Mouse (Mus musculus): ENCODE measurements around the gene Gm10964.

Gm10964 gene

DNA sequence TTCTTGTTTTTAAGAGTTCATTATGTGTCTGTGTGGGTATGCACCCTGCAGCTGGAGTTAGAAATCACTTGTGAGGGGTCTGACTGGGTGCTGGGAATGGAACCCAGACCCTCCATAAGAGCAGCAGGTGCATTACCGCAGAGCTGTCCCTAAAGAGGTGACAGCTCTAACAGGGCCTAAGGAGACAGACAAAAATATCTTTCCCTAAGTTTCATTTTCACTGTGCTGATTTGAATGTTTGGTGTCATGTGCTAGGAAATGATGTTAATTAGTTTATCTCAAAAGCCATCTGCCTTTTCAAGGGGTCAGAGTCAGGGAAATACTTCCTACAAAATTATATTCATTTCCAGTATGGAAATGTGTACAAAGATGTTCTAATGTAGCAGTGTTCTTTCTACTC is at the start of gene Gm10964:
Gene Gm10964 (plus strand): TSS at position 38 of the 400 bp plus-strand sequence.
- DNase-seq (ENCODE audit: low spot score in 2 of 2), result no peak

DNA sequence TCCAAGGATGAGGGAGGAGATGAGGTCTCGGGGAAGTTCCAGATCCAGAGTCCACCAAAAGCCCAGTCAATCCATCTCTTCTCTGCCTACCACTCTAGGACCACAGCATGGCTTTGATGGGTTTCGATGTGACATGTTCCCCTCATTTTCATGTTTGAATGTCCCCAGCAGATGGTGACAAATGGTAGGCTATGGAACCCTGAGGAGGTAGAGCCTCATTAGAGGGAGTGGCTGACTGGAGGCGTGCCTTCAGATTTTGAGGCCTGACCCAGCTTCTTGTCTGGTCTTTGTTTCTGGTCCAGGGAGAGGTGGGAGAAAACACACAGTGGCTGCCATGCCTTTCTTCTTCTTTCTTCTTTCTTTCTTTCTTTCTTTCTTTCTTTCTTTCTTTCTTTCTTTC is 48.7 kb upstream of the Gm10964 start:
- no peak for DNase-seq (ENCODE audit: low spot score in 2 of 2)

DNA sequence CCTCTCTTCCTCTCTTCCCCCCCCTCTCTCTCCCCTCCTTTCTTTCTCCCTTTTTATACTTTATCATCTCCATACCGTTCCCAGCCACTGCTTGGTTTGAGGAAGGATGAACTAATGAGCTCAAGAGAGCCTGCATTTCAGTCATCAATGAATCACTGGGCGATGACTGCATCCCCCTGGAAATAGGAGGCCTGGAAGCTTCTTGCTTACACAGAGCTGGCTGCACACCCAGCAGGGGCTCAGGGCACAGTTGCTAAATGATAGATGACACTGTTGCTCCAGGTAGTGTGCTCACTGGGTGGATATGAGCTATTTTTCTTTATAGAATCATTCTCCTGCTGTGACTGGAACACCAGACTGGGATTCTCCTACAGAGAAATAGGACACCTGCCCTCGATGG is 43.6 kb upstream of the Gm10964 start:
- no peak for DNase-seq (ENCODE audit: low spot score in 2 of 2)

DNA sequence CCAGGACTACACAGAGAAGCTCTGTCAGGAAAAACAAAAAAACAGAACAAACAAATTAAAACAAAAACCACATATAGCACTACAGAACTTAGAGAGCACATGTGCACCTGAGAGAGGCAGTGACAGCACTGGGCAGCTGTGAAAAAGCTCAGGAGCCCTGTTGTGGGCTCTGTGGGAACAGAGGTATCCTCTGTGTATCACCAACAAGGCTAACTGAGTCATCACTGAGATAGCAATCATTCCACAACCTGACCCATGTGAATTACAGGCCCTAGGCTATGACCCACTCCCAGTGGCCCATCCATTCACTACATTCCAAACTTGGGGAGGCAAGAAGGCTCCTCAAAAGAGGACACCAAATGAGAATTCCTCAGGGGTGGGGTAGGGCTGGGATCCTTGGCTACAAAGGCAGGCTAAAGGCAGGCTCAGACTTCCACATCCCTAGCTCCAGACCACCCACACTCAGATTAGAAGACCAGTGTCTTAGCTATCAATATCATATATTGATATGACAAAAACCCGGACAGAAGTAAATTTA is 42.7 kb upstream of the Gm10964 start:
- DNase-seq (ENCODE audit: low spot score in 2 of 2), result no peak

DNA sequence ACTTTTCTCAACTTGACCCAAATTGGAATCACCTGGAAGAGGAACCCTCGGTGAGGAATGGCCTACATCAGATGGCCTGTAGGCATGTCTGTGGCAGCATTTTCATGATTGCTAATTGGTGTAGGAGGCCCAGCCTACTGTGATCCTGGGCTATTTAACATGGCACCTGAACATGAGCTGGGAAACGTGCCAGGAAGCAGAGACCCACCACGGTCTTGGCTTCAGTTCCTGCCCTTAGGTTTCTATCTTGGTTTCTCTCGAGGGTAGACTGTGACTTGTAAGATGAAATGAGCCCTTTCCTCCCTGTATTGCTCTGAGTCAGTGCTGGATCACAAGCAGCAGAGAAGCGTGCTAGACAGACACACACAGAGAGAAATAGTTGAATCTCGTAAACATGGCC is 34.5 kb upstream of the Gm10964 start:
- DNase-seq (ENCODE audit: low spot score in 2 of 2), result no peak

DNA sequence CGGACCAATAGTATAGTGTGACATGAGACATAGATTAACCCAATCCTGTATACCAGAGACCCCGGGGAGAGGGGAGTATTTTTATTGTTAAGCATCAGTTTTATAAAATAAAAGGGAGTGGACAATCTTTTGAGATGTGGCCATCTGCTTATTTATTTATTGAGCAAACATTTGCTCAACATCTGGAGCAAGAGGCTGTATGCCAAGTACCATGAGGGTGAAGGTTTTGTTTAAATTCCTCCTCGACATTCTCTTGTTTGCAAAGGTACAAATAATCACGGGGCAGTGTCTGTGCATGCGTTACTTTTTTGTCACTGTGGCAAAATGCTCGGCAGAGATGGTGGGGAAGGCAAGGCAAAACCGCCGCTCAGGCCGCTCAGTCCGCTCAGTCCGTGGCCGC is 33.7 kb upstream of the Gm10964 start:
- no peak for DNase-seq (ENCODE audit: low spot score in 2 of 2)

DNA sequence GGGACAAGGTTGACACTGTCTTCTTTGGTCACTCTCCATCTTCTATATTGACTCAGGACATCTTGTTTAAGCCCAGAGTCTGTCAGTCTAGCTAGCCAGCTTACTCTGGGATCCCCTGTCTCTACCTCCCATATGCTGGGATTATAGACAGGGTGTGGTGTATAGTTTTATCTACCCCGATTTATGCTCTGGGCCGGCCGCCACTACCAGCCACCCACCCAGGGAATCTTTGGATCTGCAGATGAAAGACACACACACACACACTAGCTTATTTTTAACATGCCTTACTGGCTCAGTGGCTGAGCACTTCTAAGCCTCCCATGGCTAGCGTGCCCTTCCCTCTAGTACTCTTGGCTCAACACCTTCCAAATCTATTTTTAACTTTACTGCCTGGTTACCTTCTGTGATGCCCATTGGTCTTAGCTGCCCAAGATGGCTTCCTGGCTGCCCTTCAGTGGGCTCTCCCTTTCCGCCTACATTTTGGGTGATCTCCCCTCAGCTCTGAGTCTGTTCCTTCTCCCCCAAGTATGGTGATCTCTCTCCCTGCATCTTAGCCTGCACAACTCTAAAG is 29.6 kb upstream of the Gm10964 start:
- DNase-seq (ENCODE audit: low spot score in 2 of 2), result no peak

DNA sequence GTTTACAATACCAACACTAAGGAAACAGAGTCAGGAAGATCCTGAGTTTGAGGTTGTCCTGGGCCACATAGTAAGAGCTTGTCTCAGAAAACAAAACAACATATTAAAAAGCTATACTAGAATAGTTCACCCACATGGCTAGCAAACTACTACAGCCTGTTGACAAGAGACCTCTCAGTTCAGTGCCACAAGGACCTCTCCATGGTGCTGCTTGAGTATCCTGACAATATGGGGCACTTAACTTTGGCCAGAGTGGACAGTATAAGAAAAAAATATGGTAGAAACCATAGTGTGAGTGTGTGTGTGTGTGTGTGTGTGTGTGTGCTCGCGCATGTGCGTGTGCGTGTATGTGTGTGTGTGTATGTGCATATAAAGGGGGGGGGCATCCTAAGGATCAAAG is 27.0 kb upstream of the Gm10964 start:
- DNase-seq (ENCODE audit: low spot score in 2 of 2), result no peak

DNA sequence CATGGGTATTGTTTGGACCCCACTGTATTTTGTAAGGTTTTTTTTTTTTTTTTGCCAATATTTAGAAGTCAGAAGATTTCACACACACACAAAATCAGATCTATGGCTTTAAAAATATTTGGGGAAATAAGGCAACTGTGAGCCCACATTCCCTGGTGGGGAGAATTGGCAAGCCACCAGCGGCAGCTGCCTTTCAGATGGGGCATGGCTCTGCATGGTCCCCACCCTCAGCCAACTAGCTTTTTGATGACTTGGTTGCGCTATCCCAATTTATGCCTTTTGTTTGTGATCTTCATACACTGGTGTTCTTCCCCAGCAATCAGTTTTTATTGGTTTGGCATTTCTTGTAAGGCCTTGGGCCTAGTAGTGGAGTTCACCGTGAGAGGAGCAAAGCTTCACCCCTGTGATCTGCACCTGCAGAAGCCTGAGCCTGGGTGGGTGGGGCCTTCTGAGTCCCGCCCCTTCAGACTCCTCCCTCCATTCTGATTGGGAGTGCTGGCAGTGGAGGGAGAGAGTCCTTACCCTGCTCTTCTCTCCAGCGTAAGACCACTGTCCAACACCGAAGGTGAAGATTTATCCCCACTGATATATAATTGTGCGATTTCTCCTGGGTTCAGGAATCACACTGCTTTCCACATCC is 24.8 kb upstream of the Gm10964 start:
- no peak for DNase-seq (ENCODE audit: low spot score in 2 of 2)

DNA sequence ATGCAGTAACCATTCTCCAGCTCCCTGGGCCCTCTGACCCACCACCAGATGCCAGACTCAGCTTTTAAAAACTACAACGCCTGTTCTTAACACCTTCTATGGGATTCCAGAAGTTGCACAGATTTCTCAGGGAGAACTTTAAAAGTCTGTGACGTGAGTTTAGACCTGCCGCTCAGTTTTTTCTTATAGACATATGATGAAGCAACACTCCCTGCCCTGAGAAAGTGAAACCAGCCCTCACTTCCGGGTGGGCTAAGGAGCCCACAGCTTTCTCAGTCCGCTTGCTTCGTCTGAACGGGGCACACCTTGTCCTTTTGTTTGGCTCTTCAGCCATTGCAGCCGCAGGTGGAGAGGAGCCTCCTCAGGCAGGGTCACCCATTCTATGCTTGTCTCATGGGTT is 24.2 kb upstream of the Gm10964 start:
- DNase-seq (ENCODE audit: low spot score in 2 of 2), result no peak

DNA sequence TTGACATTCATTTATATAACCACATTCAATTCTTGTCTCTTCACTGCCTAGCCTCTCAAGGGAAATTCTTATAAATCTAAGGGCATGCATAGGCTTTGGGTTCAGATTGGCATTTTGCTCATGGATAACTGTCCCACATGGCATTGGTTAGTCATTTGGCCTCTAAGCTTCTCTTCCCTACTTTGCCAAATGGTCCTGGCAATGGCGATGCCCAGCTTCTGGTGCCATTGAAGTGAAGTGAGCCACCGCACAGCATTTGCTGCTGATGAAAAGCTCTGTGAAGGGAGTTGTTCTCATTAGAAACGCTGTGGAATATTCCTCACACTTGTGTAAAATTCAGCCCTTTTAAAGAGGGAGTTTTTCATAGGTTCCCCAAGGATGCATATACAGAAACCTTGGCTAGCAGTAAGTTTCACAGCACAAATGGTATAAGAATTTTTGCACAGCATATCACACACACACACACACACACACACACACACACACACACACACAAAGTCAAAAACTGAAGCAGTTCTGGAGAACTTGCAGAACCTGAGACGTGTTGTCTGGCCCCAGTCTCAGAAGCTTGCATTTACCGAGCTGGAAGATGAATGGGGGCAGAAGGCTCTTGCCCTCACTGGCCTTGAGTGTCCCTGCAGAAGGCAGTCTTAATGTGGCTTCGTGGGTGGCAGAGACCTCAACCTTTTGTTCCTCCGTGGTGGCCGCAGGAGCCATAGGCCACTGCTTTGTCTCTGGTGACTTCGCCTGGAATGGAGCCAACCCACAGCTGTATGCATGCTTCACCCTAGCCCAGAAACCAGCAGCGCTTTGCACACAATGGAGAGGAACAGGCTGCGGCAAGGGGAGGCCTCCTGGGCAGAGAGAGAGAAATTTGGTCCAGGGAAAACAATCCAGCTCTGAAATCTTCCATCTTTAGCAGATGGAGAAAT is 23.1 kb upstream of the Gm10964 start:
- no peak for DNase-seq (ENCODE audit: low spot score in 2 of 2)

DNA sequence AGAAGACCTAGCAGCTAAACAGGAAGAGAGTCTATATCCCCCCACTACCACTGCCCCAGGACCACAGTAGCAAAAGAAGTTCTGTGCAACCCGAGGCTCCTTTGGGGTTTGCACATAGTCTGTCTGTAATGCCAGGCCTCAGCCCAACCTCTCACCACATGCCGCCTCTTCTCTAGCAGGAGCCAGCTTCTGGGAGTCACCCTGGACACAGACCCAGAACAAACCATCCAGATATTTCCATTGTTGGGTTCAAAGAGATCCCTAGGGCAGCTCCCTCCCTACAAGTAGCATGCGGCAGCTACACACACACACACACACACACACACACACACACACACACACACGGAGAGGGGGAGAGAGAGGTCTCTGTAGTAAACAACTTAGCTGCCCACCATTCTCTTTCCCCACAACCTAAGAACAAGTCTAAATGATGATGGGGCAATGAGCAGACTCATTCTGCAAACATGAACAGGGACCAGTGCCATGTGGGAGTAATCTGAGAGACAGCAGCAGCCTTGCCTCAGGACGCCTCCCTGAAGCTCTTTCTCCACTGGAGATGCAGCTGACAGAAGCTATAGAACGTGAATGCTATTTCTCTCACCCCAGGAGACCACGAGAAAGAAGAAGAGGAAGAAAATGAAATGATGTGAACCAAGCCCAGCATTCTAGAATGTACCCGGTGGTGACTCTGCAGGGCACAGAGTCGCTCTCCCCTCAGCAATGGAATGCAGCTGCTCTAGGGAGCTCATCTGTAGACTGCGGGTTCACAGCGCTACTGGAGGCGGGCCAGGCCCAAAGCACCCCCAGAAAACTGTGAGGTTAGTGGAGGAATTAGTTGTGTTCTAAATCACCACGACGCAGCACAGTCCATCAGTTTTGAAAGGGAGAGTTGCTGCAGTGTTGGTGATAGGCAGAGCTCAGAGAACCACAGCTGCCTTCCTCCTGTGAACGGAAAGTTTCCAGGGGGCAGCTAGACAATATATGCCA is 22.1 kb upstream of the Gm10964 start:
- no peak for DNase-seq (ENCODE audit: low spot score in 2 of 2)

DNA sequence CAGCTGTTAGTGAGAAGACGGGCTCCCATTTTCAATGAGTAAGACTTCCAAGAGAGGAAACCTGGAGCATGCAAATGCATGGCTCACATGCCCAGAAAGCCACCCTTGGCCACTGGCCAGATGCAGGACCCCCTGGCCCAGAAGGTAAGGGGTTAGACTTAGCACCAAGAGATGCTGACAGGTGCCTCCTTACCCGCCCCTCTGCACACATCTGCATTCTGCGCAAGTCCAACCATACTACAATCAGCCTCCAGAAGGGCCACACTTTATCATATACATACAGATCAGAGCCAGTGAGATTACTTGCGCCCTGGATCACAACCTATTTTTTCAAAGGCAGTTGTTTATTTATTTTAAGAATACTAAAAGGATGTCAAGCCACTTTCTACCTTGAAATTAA is 20.4 kb upstream of the Gm10964 start:
- no peak for DNase-seq (ENCODE audit: low spot score in 2 of 2)

DNA sequence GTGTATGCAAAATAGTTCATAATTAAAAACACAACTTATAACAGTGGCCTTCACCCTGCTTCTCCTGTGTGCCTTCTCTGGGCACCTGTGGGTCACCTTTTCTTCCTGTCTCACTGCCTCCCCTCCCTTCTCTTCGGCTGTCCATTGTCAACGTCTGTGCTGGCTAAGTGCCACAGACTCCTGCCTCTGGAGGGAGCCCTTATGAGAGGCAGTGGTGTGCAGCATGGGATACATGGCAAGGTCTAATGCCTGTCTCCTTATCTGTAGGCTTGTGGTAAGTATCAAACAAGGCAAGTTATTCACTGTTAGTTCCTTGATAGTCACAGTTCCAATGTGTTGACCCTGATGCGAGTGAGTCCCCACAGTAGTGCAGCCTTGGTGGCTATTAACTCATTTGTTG is 15.0 kb upstream of the Gm10964 start:
- DNase-seq (ENCODE audit: low spot score in 2 of 2), result no peak

DNA sequence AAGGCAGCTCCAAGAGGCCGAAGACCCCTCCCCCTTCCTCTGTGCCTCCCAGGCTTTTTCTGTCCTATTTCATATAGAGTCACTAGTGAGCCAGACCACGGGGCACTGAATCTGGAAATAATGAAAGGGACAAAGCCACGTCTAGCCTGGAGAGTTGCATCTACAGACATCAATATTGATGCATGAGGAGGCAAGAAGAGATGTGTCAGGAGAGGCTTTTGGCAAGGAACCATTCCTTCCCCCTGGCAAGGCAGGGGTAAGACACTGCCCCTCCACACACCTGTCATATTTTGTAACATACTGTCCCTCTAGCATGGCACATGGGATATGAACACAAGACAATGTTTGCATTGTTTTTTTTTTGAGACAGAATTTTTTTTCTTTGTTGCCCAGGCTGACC is 12.5 kb upstream of the Gm10964 start:
- no peak for DNase-seq (ENCODE audit: low spot score in 2 of 2)

DNA sequence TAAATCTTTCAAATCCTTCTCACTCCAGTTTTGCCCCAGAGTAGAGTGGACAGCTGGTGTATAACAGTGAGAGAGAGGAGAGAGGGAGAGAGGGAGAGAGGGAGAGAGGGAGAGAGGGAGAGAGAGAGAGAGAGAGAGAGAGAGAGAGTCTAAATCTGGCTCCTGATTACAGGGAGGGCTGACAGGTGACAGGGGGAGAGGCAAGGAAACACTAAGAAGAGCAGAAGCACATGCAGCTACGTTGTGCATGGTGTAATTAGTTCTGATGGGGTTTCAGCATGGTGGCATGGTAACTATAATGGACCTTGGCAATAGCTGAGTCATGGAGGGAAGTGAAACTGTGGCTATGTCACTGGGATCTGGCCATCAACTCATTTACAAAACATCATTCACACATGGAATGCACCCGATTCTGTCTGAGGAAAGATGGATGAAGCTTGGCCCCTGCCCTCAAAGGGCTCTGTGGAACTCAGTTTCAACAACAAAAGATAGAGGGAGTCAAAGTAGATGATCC is 11.3 kb upstream of the Gm10964 start:
- DNase-seq (ENCODE audit: low spot score in 2 of 2), result no peak

DNA sequence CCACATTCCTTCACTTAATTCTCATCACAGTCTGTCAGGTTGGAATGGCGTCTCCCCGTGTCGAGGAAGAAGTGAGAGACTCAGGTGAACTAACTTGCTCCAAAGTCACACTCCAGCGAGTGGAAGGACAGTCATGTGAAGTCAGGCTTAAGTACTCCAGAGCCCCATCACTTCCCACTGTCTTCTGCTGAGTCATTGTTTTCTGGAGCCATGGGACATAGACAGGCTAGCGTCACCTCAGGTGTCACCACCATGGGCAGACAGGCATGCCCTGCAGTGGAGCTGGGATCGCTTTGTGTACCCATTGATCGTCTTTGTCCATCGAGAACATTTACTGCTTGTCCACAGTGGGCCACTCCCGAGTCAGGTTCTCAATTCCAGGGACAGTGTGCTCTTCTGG is 9.3 kb upstream of the Gm10964 start:
- no peak for DNase-seq (ENCODE audit: low spot score in 2 of 2)

DNA sequence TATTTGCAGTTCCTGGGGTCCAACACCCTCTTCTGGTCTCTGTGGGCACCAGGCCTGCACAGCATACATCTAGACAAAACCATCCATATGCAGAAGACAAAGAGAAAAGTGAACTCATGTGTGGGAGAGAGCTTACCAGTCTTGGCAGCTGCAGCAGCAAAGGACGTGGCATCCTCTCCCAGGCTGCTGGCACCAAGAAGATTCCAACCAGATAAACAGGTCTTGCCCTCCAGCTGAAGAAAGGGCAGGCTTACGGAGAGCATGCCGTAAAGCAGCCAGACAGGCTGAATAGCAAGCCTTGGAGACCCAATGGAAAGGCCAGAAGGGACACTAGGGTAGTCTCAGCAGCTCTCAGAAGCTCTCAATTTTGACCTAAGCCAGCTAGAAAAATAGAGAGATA is 7.0 kb upstream of the Gm10964 start:
- DNase-seq (ENCODE audit: low spot score in 2 of 2), result no peak

DNA sequence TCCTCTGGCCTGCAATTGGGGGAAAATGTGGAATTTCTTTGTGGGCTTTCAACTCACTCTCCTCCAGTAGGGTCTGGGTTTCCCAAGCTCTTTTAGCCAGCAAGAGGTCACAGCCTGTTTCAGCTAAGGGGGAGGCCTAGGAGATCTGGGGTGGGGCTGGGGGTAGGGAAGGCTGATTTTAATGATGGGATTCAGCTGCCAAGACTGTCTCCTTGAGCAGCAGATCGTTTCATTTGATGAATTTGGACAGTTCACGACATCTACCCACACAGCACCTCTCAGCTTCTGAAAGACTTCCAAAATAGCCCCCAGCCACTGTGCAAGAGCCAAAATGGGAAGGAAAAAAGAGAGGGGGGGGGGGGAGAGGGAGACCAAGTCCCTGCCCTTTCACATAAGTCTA is 6.0 kb upstream of the Gm10964 start:
- no peak for DNase-seq (ENCODE audit: low spot score in 2 of 2)

DNA sequence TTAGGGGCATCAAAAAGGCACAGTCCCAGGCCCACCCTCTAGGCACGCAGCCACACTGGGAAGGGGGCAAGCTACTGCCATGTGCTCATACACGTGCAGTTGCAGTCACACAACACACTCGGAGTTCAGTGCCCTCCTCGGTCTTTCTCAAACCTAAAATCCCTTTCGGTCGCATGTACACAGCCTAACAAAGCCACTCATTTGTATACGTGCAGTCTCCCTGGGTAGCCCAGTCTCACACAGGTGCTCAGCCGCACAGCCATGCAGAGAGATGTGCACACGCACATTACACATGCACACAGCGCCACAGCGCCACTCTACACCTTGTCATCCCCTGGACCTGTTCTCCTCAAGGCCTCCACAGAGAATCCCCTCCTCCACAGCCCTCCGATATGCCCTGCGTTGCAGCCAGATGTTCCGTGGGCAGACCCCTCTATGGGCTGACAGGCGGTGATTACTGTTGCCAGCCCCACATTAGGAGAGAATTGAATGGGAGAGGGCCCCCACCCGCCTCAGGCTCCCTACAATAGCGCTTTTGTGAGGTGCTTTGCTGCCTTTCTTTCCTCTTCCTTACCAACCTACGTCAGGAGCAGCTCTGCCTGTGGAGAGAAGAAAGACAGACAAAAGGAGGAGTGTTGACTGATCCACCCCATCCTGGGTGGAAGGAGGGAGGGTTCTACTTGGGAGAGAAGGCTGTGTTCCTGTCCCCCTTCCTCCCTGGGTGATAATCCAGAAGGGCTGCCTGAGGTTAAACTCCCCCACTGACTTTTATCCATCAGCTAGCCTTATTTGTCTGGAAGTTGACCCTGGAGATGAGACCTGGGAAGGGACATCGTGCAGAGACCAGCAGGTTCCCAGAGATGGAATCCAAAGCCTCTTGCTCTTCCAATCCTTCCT is 5.1 kb upstream of the Gm10964 start:
- DNase-seq (ENCODE audit: low spot score in 2 of 2), result no peak

Data from spleen, postnatal 14 days (tissue).